Mouse (Mus musculus): ENCODE data around the gene Tsnax. TPM values are rescaled to one million over a fixed set of nuclear protein-coding genes. Genes with fewer than 3 reads are reported as not detected.

Tsnax gene
- polyA plus RNA-seq, 1 experiment from 2014 or later = 106 TPM

- Histone ChIP-seq H3K36me3 (ENCODE audit: control insufficient read depth, insufficient read depth, low read length) (peaks cover 7% of the 10 kb centered on the region; the same call in 1 of the 2 replicates), H3K4me1 (ENCODE audit: control insufficient read depth, insufficient read depth, low read length) (no peaks in the 10 kb centered on the region), H3K9me3 (ENCODE audit: control insufficient read depth, low read length) (no peaks in the 10 kb centered on the region), H3K27me3 (replicated peaks; ENCODE audit: control insufficient read depth, insufficient read depth, low read length) (no peaks in the 10 kb centered on the region), H3K9ac (ENCODE audit: low read depth, low read length) (no peak overlapping the region), H3K27ac (ENCODE audit: low read length) (no peak overlapping the region), H3K4me3 (ENCODE audit: low read length) (no peak overlapping the region), H3K4me2 (ENCODE audit: low read depth, low read length) (no peak overlapping the region)
- ATAC-seq = no peak
- WGBS = 78% methylated on average over 15 of the region's 15 CpGs
Measured at GRCm38 (mm10) chr8:125038731-125039130, 25.9 kb downstream of the Tsnax start.

- H3K9ac ChIP-seq (ENCODE audit: low read depth, low read length) = no peak overlapping the region
- no peak overlapping the region for H3K4me2 ChIP-seq (ENCODE audit: low read depth, low read length)
- ATAC-seq = no peak
- H3K27me3 ChIP-seq (replicated peaks; ENCODE audit: control insufficient read depth, insufficient read depth, low read length) = no peaks in the 10 kb centered on the region
- WGBS = 62% methylated on average over 15 of the region's 15 CpGs
- no peak overlapping the region for H3K4me3 ChIP-seq (ENCODE audit: low read length)
- H3K27ac ChIP-seq (ENCODE audit: low read length) = no peak overlapping the region
- H3K4me1 ChIP-seq (ENCODE audit: control insufficient read depth, insufficient read depth, low read length) = no peaks in the 10 kb centered on the region
- no peaks in the 10 kb centered on the region; the same call in 1 of the 2 replicates for H3K9me3 ChIP-seq (ENCODE audit: control insufficient read depth, low read length)
- H3K36me3 ChIP-seq (ENCODE audit: control insufficient read depth, insufficient read depth, low read length) = peaks cover 7% of the 10 kb centered on the region; the same call in 1 of the 2 replicates
Measured at GRCm38 (mm10) chr8:125040587-125041375, 28.0 kb downstream of the Tsnax start.

GRCm38 (mm10) chr8:125041496-125041895 lies 28.7 kb downstream of the Tsnax start:
- H3K4me1 ChIP-seq (ENCODE audit: control insufficient read depth, insufficient read depth, low read length) = no peaks in the 10 kb centered on the region
- H3K4me2 ChIP-seq (ENCODE audit: low read depth, low read length) = no peak overlapping the region
- H3K27ac ChIP-seq (ENCODE audit: low read length) = no peak overlapping the region
- ATAC-seq = no peak
- no peaks in the 10 kb centered on the region for H3K27me3 ChIP-seq (replicated peaks; ENCODE audit: control insufficient read depth, insufficient read depth, low read length)
- 56% methylated on average over 2 of the region's 2 CpGs for WGBS
- H3K9ac ChIP-seq (ENCODE audit: low read depth, low read length) = no peak overlapping the region
- H3K4me3 ChIP-seq (ENCODE audit: low read length) = no peak overlapping the region
- no peaks in the 10 kb centered on the region; the same call in 1 of the 2 replicates for H3K9me3 ChIP-seq (ENCODE audit: control insufficient read depth, low read length)
- H3K36me3 ChIP-seq (ENCODE audit: control insufficient read depth, insufficient read depth, low read length) = peaks cover 7% of the 10 kb centered on the region; the same call in 1 of the 2 replicates

DNA sequence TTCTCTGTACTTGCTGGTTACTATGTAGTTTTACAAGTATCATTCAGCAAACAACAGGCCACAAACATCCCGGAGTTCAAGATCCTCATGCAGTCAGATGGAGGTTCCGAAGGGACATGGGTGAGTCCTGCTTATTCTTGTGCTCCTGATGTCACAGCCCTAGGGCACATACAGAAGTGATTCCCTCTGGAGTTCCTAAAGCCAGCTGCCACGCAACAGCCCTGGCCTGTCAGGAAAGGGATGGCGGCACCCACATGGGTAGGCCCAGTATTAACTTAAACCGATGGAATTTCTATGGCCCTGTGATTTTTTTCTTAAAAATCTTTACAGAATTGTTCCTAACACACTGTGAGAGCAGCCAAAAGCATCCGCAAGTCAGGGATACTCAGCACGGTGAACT lies 30.6 kb downstream of the Tsnax start:
- WGBS = 76% methylated on average over 7 of the region's 7 CpGs
- no peak overlapping the region for H3K4me3 ChIP-seq (ENCODE audit: low read length)
- H3K36me3 ChIP-seq (ENCODE audit: control insufficient read depth, insufficient read depth, low read length) = peaks cover 5% of the 10 kb centered on the region; the same call in 1 of the 2 replicates
- no peak for ATAC-seq
- no peak overlapping the region for H3K9ac ChIP-seq (ENCODE audit: low read depth, low read length)
- H3K4me1 ChIP-seq (ENCODE audit: control insufficient read depth, insufficient read depth, low read length) = no peaks in the 10 kb centered on the region
- no peak overlapping the region for H3K4me2 ChIP-seq (ENCODE audit: low read depth, low read length)
- H3K27me3 ChIP-seq (replicated peaks; ENCODE audit: control insufficient read depth, insufficient read depth, low read length) = no peaks in the 10 kb centered on the region
- H3K27ac ChIP-seq (ENCODE audit: low read length) = no peak overlapping the region
- no peaks in the 10 kb centered on the region; the same call in 1 of the 2 replicates for H3K9me3 ChIP-seq (ENCODE audit: control insufficient read depth, low read length)

DNA sequence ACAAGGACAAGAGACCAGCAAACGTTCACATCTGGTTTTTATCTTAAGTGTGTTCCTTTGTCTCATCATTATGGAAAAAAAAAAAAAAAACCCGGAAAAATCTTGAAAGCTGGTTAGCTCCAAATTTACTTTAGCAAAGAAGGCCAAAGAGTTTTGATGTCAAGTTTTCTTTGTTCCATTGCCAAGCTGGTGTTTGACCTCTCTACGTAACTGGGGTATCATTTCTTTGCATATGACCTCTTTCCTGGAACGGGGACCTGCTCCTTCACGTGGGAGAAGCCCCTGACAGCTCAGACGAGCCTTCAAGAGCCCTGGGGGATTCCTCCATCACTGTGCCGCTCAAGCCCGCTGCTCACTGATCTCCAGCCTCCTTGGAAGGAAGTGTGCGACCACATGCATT lies 31.1 kb downstream of the Tsnax start:
- Histone ChIP-seq H3K4me2 (ENCODE audit: low read depth, low read length) (no peak overlapping the region), H3K9me3 (ENCODE audit: control insufficient read depth, low read length) (no peaks in the 10 kb centered on the region; the same call in 1 of the 2 replicates), H3K4me1 (ENCODE audit: control insufficient read depth, insufficient read depth, low read length) (no peaks in the 10 kb centered on the region), H3K36me3 (ENCODE audit: control insufficient read depth, insufficient read depth, low read length) (peaks cover 2% of the 10 kb centered on the region; the same call in 1 of the 2 replicates), H3K27me3 (replicated peaks; ENCODE audit: control insufficient read depth, insufficient read depth, low read length) (no peaks in the 10 kb centered on the region), H3K27ac (ENCODE audit: low read length) (no peak overlapping the region), H3K4me3 (ENCODE audit: low read length) (no peak overlapping the region), H3K9ac (ENCODE audit: low read depth, low read length) (no peak overlapping the region)
- 41% methylated on average over 9 of the region's 9 CpGs for WGBS
- ATAC-seq = no peak

- Histone ChIP-seq H3K4me2 (ENCODE audit: low read depth, low read length) (no peak overlapping the region), H3K4me3 (ENCODE audit: low read length) (no peak overlapping the region), H3K4me1 (ENCODE audit: control insufficient read depth, insufficient read depth, low read length) (no peaks in the 10 kb centered on the region), H3K36me3 (ENCODE audit: control insufficient read depth, insufficient read depth, low read length) (no peaks in the 10 kb centered on the region), H3K9me3 (ENCODE audit: control insufficient read depth, low read length) (no peaks in the 10 kb centered on the region; the same call in 1 of the 2 replicates), H3K9ac (ENCODE audit: low read depth, low read length) (no peak overlapping the region), H3K27me3 (replicated peaks; ENCODE audit: control insufficient read depth, insufficient read depth, low read length) (no peaks in the 10 kb centered on the region), H3K27ac (ENCODE audit: low read length) (no peak overlapping the region)
- WGBS = 92% methylated on average over 1 of the region's 1 CpGs
- ATAC-seq = no peak
Measured at GRCm38 (mm10) chr8:125045760-125046159, 33.0 kb downstream of the Tsnax start.

GRCm38 (mm10) chr8:125049051-125049750 lies 36.4 kb downstream of the Tsnax start:
- H3K27me3 ChIP-seq (replicated peaks; ENCODE audit: control insufficient read depth, insufficient read depth, low read length) = peaks cover 8% of the 10 kb centered on the region; the same call in 1 of the 2 replicates
- peaks cover 3% of the 10 kb centered on the region; the same call in 1 of the 2 replicates for H3K9me3 ChIP-seq (ENCODE audit: control insufficient read depth, low read length)
- H3K9ac ChIP-seq (ENCODE audit: low read depth, low read length) = no peak overlapping the region
- H3K4me2 ChIP-seq (ENCODE audit: low read depth, low read length) = no peak overlapping the region
- no peak overlapping the region for H3K4me3 ChIP-seq (ENCODE audit: low read length)
- 60% methylated on average over 5 of the region's 5 CpGs for WGBS
- H3K4me1 ChIP-seq (ENCODE audit: control insufficient read depth, insufficient read depth, low read length) = peaks cover 6% of the 10 kb centered on the region
- no peak for ATAC-seq
- H3K36me3 ChIP-seq (ENCODE audit: control insufficient read depth, insufficient read depth, low read length) = no peaks in the 10 kb centered on the region
- no peak overlapping the region for H3K27ac ChIP-seq (ENCODE audit: low read length)

- no peak for ATAC-seq
- H3K36me3 ChIP-seq (ENCODE audit: control insufficient read depth, insufficient read depth, low read length) = no peaks in the 10 kb centered on the region
- H3K4me1 ChIP-seq (ENCODE audit: control insufficient read depth, insufficient read depth, low read length) = peaks cover 6% of the 10 kb centered on the region
- H3K9me3 ChIP-seq (ENCODE audit: control insufficient read depth, low read length) = peaks cover 3% of the 10 kb centered on the region; the same call in 1 of the 2 replicates
- no peak overlapping the region for H3K27ac ChIP-seq (ENCODE audit: low read length)
- 56% methylated on average over 6 of the region's 6 CpGs for WGBS
- H3K9ac ChIP-seq (ENCODE audit: low read depth, low read length) = no peak overlapping the region
- H3K27me3 ChIP-seq (replicated peaks; ENCODE audit: control insufficient read depth, insufficient read depth, low read length) = peaks cover 12% of the 10 kb centered on the region; the same call in 1 of the 2 replicates
- no peak overlapping the region for H3K4me2 ChIP-seq (ENCODE audit: low read depth, low read length)
- H3K4me3 ChIP-seq (ENCODE audit: low read length) = no peak overlapping the region
Measured at GRCm38 (mm10) chr8:125049826-125050225, 37.0 kb downstream of the Tsnax start.

GRCm38 (mm10) chr8:125052026-125052425 lies 39.2 kb downstream of the Tsnax start:
- Histone ChIP-seq H3K4me1 (ENCODE audit: control insufficient read depth, insufficient read depth, low read length) (peaks cover 6% of the 10 kb centered on the region), H3K9ac (ENCODE audit: low read depth, low read length) (no peak overlapping the region), H3K4me3 (ENCODE audit: low read length) (no peak overlapping the region), H3K36me3 (ENCODE audit: control insufficient read depth, insufficient read depth, low read length) (no peaks in the 10 kb centered on the region), H3K9me3 (ENCODE audit: control insufficient read depth, low read length) (0 out of 2 replicates have a peak, but pooled peaks cover 3% of the 10 kb centered on the region), H3K4me2 (ENCODE audit: low read depth, low read length) (no peak overlapping the region), H3K27ac (ENCODE audit: low read length) (no peak overlapping the region), H3K27me3 (replicated peaks; ENCODE audit: control insufficient read depth, insufficient read depth, low read length) (peaks cover 15% of the 10 kb centered on the region)
- no peak for ATAC-seq
- 37% methylated on average over 2 of the region's 2 CpGs for WGBS

Data from intestine, embryonic 16.5 days (tissue).